ENCODE assay signal across 15 mouse cellular contexts in genomic region chr7:40677601-40678000, GRCm38 (mm10).
DNase-seq lines count a peak whose midpoint lies in the region; TF ChIP-seq lines count a peak whose summit lies in the region.
"Had no signal": no experiment of that assay in that cellular context is flagged by ENCODE, and none has a peak within 500 bp of the region (broad histone marks: within the 10 kb centered on the region; RNA-seq: fewer than 3 reads in every experiment).

No protein-coding gene starts in this region.

- no peaks in the 10 kb centered on the region for H3K36me3 ChIP-seq in testis, adult 2 months (ENCODE audit: control insufficient read depth, insufficient read depth, low read length)
- H3K36me3 ChIP-seq: embryonic facial prominence, embryonic 13.5 days; limb, embryonic 15.5 days; midbrain, embryonic 13.5 days had no signal

- no peak for TF ChIP-seq CTCF in gastrocnemius, adult 2 months (IDR thresholded peaks at IDR 0.05)
- no peak for TF ChIP-seq CTCF in testis, adult 2 months (IDR thresholded peaks at IDR 0.05; ENCODE audit: control insufficient read depth, insufficient read depth, insufficient replicate concordance, low read depth, low read length)

- H3K27me3 ChIP-seq in testis, adult 2 months (ENCODE audit: control insufficient read depth, insufficient read depth, low read length) = no peaks in the 10 kb centered on the region
- H3K27me3 ChIP-seq: limb, embryonic 15.5 days had no signal

- TF ChIP-seq POLR2A in testis, adult 2 months (IDR thresholded peaks at IDR 0.05; ENCODE audit: control insufficient read depth, low read depth, low read length) = no peak

- H3K4me3 ChIP-seq in gastrocnemius, adult 2 months = no peak overlapping the region
- peak overlapping the region; percentile 12 for H3K4me3 ChIP-seq in testis, adult 2 months (ENCODE audit: control insufficient read depth, low read depth, low read length)
- H3K4me3 ChIP-seq: embryonic facial prominence, embryonic 13.5 days; forebrain, embryonic 13.5 days; left cerebral cortex, adult 2 months; limb, embryonic 15.5 days; midbrain, embryonic 13.5 days had no signal

- intact Hi-C loops in gastrocnemius, adult 2 months (cut with DNase I) = no loop called here
- intact Hi-C loops in left cerebral cortex, postnatal 10 days (cut with DNase I) = no loop called here

- peak; percentile 21 for DNase-seq in gastrocnemius, adult 2 months
- DNase-seq in gastrocnemius, postnatal 25 days = no peak
- no peak for DNase-seq in testis, postnatal 10 days (ENCODE audit: low spot score)
- DNase-seq in kidney, postnatal 10 days = peak; percentile 51
- DNase-seq in urinary bladder, postnatal 4 days (ENCODE audit: low spot score in 2 of 2) = no peak
- DNase-seq in urinary bladder, adult 18-20 months (ENCODE audit: low spot score in 2 of 2) = no peak
- DNase-seq in left cerebral cortex, postnatal 10 days (ENCODE audit: extremely low spot score in 1 of 2, low spot score in 2 of 2) = no peak
- DNase-seq: cerebellum, postnatal 10 days; lung, postnatal 36 days had no signal

- H3K27ac ChIP-seq in gastrocnemius, adult 2 months = no peak overlapping the region
- H3K27ac ChIP-seq in testis, adult 2 months (ENCODE audit: control insufficient read depth, insufficient read depth, low read depth, low read length) = no peak overlapping the region
- H3K27ac ChIP-seq: embryonic facial prominence, embryonic 13.5 days; forebrain, embryonic 13.5 days; left cerebral cortex, adult 2 months; limb, embryonic 15.5 days; midbrain, embryonic 13.5 days had no signal

- H3K4me1 ChIP-seq in testis, adult 2 months (ENCODE audit: control insufficient read depth, insufficient read depth, low read length) = no peaks in the 10 kb centered on the region
- H3K4me1 ChIP-seq: limb, embryonic 15.5 days had no signal

Comparison
In these comparisons a context has a peak if more than half of its experiments do, and no peak if none do; other contexts are left out.
1. DNase-seq: peak in gastrocnemius, adult 2 months (single experiment) and kidney, postnatal 10 days (single experiment); none in gastrocnemius, postnatal 25 days (single experiment), testis, postnatal 10 days (single experiment), urinary bladder, postnatal 4 days (0 of 2), urinary bladder, adult 18-20 months (0 of 2) and left cerebral cortex, postnatal 10 days (0 of 2).